Mouse (Mus musculus): ENCODE results near the gene Zfp65. TPM values are rescaled to one million over a fixed set of nuclear protein-coding genes. Genes with fewer than 3 reads are reported as not detected.

The Zfp65 gene
- total RNA-seq, 1 experiment from 2014 or later: 8.1 TPM

Other genes starting within 250 kb of the Zfp65 start
- gene Zfp874b, start 244.9 kb downstream of the Zfp65 start, total RNA-seq (2021): 14.7 and 18.2 TPM in 2 replicates
- 5.6 and 6.7 TPM in 2 replicates for gene Zfp58, start 228.6 kb downstream of the Zfp65 start, total RNA-seq (2021)
- gene Gm26965, start 203.0 kb downstream of the Zfp65 start, total RNA-seq (2021): 0.33 TPM in 1 of 2 replicates, not detected in the other
- 15.6 and 23.4 TPM in 2 replicates for gene Zfp87, start 203.0 kb downstream of the Zfp65 start, total RNA-seq (2021)
- 7.6 and 7.8 TPM in 2 replicates for gene Zfp748, start 175.3 kb downstream of the Zfp65 start, total RNA-seq (2021)
- gene Zfp729b, start 119.5 kb downstream of the Zfp65 start, total RNA-seq (2021): 6.3 and 6.6 TPM in 2 replicates
- 1.3 and 2.3 TPM in 2 replicates for gene Gm49345, start 91.4 kb downstream of the Zfp65 start, total RNA-seq (2021)
- 6.0 and 6.9 TPM in 2 replicates for gene Zfp729a, start 91.4 kb downstream of the Zfp65 start, total RNA-seq (2021)
- 8.4 and 11.7 TPM in 2 replicates for gene Zfp738, start 42.1 kb downstream of the Zfp65 start, total RNA-seq (2021)
- 4.0 and 4.8 TPM in 2 replicates for gene Zfp85, start 26.1 kb upstream of the Zfp65 start, total RNA-seq (2021)
- gene Zfp493, start 50.5 kb upstream of the Zfp65 start, total RNA-seq (2021): 2.3 and 2.9 TPM in 2 replicates
- 3.4 and 4.7 TPM in 2 replicates for gene Zfp273, start 84.6 kb upstream of the Zfp65 start, total RNA-seq (2021)
- 1.5 and 2.7 TPM in 2 replicates for gene Gm10037, start 101.9 kb upstream of the Zfp65 start, total RNA-seq (2021)
- gene BC048507, start 134.2 kb upstream of the Zfp65 start, total RNA-seq (2021): not detected in 2 replicates

Measured in adrenal gland, postnatal 14 days (tissue).